Mouse (Mus musculus) myocyte (in vitro differentiated cells): ENCODE data around the gene Tbx21.

Source experiments
- POLR2A ChIP-seq: IDR thresholded peaks from one replicate; pipeline ENCODE4 v1.6.1; 2011; ENCODE audit warnings: low read depth, mild to moderate bottlenecking, control low read depth, moderate library complexity; ENCODE audit not compliant: insufficient read length
- POLR2AphosphoS2 ChIP-seq: IDR thresholded peaks from one replicate; pipeline ENCODE4 v1.6.1; 2011; ENCODE audit warnings: low read depth, control low read depth; ENCODE audit not compliant: insufficient read length
- REST ChIP-seq: IDR thresholded peaks from one replicate; pipeline ENCODE4 v1.6.1; 2011; ENCODE audit warnings: mild to moderate bottlenecking, control low read depth, moderate library complexity; ENCODE audit not compliant: insufficient read depth, insufficient read length
- USF1 ChIP-seq: IDR thresholded peaks from one replicate; pipeline ENCODE4 v1.6.1; 2011; ENCODE audit warnings: low read depth, mild to moderate bottlenecking, control low read depth, moderate library complexity

DNA sequence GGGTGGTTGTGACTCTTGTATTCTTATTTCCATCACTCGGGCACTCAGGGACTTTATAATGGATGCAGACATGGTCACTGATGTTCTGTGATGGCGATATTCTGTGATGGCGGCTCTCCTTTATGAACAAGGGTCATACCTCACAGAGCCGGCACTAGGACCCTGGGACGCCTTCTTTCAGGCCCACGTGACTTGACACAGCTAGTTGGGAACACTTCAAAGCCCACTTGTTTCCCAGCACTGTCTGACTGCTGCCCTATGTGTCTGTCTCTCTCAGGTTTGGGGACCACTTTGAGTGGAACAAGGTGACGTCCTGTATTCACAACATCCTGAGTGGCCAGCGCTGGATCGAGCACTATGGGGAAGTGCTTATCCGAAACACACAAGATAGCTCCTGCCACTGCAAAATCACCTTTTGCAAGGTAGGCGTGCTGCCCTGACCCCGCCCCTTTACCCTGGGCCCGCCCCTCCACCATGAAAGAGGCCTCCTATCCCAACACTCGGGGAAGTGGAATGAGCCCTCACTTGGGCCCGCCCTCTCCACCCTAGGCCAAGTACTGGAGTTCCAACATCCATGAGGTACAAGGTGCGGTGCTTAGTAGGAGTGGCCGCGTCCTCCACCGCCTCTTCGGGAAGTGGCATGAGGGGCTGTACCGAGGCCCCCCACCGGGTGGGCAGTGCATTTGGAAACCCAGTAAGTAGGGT, 48.3 kb downstream of the Tbx21 start:
- no peak for TF ChIP-seq REST
- TF ChIP-seq POLR2A, result no peak
- no peak for TF ChIP-seq POLR2AphosphoS2
- no peak for TF ChIP-seq USF1
